Mouse (Mus musculus) kidney, postnatal 0 days (tissue): ENCODE results near the gene Fcgr2b. TPM values are rescaled to one million over a fixed set of nuclear protein-coding genes. Genes with fewer than 3 reads are reported as not detected.
"Not testable (repeated sequence)": the region's sequence is repeated elsewhere in the genome, so short reads cannot be mapped to it uniquely, and the experiment has no call there.

Experiments
- ATAC-seq: fragments of 200-750 bp; cut with Nextera tagmentation; replicated peaks from 2 replicates; pipeline ENCODE4 v1.8.0; 2017; ENCODE audit warnings: low read depth, moderate number of reproducible peaks, moderate TSS enrichment, moderate library complexity; ENCODE audit not compliant: low FRiP score
- DNase-seq: peaks from one replicate; pipeline ENCODE4 v3.0.0-alpha.2; 2016; ENCODE audit warnings: low spot score
- H3K27ac ChIP-seq: fragments of 300-500 bp; sonication (generic); 2 replicates; pipeline ENCODE4 v1.5.1; 2014; ENCODE audit warnings: mild to moderate bottlenecking
- H3K27me3 ChIP-seq: fragments of 300-500 bp; sonication (generic); 2 replicates; pipeline ENCODE4 v1.6.1; 2014; ENCODE audit warnings: low read length, mixed read lengths; ENCODE audit not compliant: insufficient read depth
- H3K36me3 ChIP-seq: fragments of 300-500 bp; sonication (generic); 2 replicates; pipeline ENCODE4 v1.6.1; 2014; ENCODE audit warnings: low read length, mixed read lengths; ENCODE audit not compliant: insufficient read depth
- H3K4me1 ChIP-seq: fragments of 300-500 bp; sonication (generic); replicated peaks from 2 replicates; pipeline ENCODE4 v1.6.1; 2014; ENCODE audit warnings: antibody characterized with exemption, low read length, mixed read lengths; ENCODE audit not compliant: insufficient read depth
- H3K4me2 ChIP-seq: fragments of 300-500 bp; sonication (generic); 2 replicates; pipeline ENCODE4 v1.6.1; 2014; ENCODE audit warnings: mild to moderate bottlenecking, low read length, moderate library complexity, mixed read lengths
- H3K4me3 ChIP-seq: fragments of 300-500 bp; sonication (generic); replicated peaks from 2 replicates; pipeline ENCODE4 v1.5.1; 2014; ENCODE audit warnings: low read depth, low read length
- H3K9ac ChIP-seq: fragments of 300-500 bp; sonication (generic); 2 replicates; pipeline ENCODE4 v1.6.1; 2014; ENCODE audit warnings: low read depth, low read length
- H3K9me3 ChIP-seq: fragments of 300-500 bp; sonication (generic); replicated peaks from 2 replicates; pipeline ENCODE4 v1.6.1; 2016; ENCODE audit warnings: low read length, inconsistent platforms, mixed read lengths
- CTCF ChIP-seq: IDR thresholded peaks from 2 replicates; pipeline ENCODE4 v1.5.1; 2016; ENCODE audit warnings: antibody characterized with exemption, low read depth, mild to moderate bottlenecking, moderate library complexity
- WGBS: fragments of 180-500 bp; shearing (Covaris S2); extraction: QIAGEN DNeasy Blood & Tissue Kit; methylation state at CpG from one replicate; pipeline ENCODE4 v1.1.7; 2014; 5-methylcytosine and 5-hydroxymethylcytosine counted together
- polyA plus RNA-seq: library from polyadenylated mRNA; unstranded; fragments of >200 nt; fragmentation: Nextera tagmentation; extraction: Ambion mirVana; gene quantifications from 2 replicates; pipeline ENCODE4 v1.2.1, GENCODE M21; 2015

The Fcgr2b gene
- polyA plus RNA-seq, 1 experiment from 2014 or later: 8.0 TPM

DNA sequence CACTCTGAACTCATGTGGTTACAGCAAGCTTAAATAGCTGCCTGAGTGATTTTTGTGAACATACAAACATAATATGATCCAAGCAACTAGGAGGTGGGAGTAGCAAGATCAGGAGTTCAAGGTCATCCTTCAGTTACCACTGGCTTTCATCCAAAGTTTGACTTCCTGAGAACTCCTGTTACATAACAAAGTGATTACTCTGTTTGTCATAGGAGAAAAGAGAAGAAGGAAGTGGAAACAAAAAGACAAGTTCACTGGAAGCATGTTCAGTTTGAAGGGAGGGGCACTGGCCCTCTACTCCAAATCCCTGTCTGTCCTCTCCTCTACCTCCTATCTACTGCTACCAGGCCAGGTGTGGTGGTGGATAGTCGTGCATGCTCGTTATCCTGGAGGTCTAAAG, 16.6 kb downstream of the Fcgr2b start:
- DNase-seq: peak; percentile 60
- no peak for TF ChIP-seq CTCF
- Histone ChIP-seq H3K4me1 (0 out of 2 replicates have a peak, but pooled peaks cover 5% of the 10 kb centered on the region), H3K9me3 (no peaks in the 10 kb centered on the region), H3K4me2 (no peak overlapping the region), H3K9ac (no peak overlapping the region), H3K27me3 (no peaks in the 10 kb centered on the region), H3K4me3 (no peak overlapping the region), H3K36me3 (no peaks in the 10 kb centered on the region), H3K27ac (no peak overlapping the region)
- 40% methylated on average over 2 of the region's 2 CpGs for WGBS
- no peak for ATAC-seq

DNA sequence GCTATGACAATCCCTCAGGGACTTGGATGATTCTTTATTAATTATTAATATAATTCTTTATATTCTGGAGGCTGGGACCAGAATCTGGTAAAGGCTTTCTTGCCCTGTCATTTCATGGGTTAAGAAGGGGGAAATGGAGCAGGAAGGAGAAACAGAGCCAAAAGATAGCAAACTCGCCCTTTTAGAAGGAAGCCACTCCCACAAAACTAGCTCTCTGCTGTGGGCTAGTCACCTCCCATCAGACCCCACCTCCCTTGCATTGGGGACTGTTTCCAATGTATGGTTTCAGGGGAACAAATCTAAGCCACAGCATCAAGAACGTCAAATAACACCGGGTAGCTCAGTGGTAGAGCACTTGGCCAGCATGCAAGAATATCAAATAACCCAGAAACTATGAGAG, 18.1 kb downstream of the Fcgr2b start:
- Histone ChIP-seq H3K27me3 (no peaks in the 10 kb centered on the region), H3K36me3 (no peaks in the 10 kb centered on the region), H3K9me3 (no peaks in the 10 kb centered on the region), H3K4me1 (0 out of 2 replicates have a peak, but pooled peaks cover 5% of the 10 kb centered on the region), H3K4me2 (no peak overlapping the region), H3K9ac (no peak overlapping the region), H3K4me3 (no peak overlapping the region), H3K27ac (no peak overlapping the region)
- DNase-seq: no peak
- TF ChIP-seq CTCF: no peak
- 61% methylated on average over 3 of the region's 3 CpGs for WGBS
- no peak for ATAC-seq

DNA sequence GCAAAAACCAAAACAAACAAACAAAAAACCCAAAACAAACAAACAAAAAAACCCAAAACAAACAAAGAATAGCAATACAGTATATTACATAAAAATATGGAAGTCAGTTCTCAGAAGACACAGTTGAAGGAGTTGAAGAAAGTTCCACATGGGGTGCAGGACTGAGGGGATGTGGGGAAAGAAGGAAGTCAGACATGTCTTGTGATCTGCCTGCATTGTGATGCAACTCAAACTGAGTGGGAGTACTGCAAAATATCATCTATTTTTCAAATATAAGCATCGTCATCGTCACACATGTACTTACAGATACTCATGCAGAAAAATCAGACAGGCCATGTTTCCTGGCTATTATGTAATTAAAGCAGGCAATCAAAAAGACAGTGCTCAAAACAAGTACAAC, 23.2 kb downstream of the Fcgr2b start:
- Histone ChIP-seq H3K9me3 (no peaks in the 10 kb centered on the region), H3K4me2 (no peak overlapping the region), H3K27ac (no peak overlapping the region), H3K4me1 (no peaks in the 10 kb centered on the region), H3K36me3 (no peaks in the 10 kb centered on the region), H3K9ac (no peak overlapping the region), H3K27me3 (no peaks in the 10 kb centered on the region), H3K4me3 (no peak overlapping the region)
- DNase-seq (no peak), ATAC-seq (no peak)
- 81% methylated on average over 2 of the region's 2 CpGs for WGBS
- TF ChIP-seq CTCF: no peak

DNA sequence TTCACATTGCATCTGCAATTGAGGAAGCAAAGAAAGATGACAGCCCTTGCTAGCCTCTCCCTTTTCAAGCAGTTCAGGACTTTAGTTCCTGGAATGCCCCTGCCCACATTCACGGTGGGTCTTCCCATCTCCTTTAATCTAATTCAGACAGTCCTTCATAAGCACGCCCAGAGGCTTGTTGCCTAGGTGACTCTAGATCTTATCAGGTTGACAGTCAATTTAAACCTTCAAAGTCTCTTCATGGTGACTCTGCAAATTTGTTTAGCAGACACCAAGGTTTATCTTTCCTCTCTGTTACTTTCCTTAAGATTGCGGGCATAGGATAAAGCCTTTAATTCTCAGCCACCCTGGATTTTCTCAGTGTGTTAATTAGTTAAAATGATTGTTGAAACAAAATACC, 25.6 kb downstream of the Fcgr2b start:
- TF ChIP-seq CTCF: no peak
- Histone ChIP-seq H3K27me3 (no peaks in the 10 kb centered on the region), H3K9ac (no peak overlapping the region), H3K9me3 (no peaks in the 10 kb centered on the region), H3K4me3 (no peak overlapping the region), H3K36me3 (no peaks in the 10 kb centered on the region), H3K4me2 (no peak overlapping the region), H3K27ac (no peak overlapping the region), H3K4me1 (no peaks in the 10 kb centered on the region)
- ATAC-seq (no peak), DNase-seq (no peak)
- 38% methylated on average over 3 of the region's 3 CpGs for WGBS

DNA sequence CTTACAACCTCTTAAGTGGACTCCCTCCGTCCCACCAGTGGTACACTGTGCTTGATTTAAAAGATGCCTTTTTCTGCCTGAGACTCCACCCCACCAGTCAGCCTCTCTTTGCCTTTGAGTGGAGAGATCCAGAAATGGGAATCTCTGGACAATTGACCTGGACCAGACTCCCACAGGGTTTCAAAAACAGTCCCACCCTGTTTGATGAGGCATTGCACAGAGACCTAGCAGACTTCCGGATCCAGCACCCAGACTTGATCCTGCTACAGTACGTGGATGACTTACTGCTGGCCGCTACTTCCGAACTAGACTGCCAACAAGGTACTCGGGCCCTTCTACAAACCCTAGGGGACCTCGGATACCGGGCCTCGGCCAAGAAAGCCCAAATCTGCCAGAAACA, 31.4 kb downstream of the Fcgr2b start:
- H3K36me3 ChIP-seq, ATAC-seq, H3K27ac ChIP-seq, H3K4me1 ChIP-seq, H3K27me3 ChIP-seq, H3K4me3 ChIP-seq, H3K9ac ChIP-seq, DNase-seq, H3K4me2 ChIP-seq, H3K9me3 ChIP-seq: not testable (repeated sequence)
- WGBS: 100% methylated on average over 6 of the region's 9 CpGs

DNA sequence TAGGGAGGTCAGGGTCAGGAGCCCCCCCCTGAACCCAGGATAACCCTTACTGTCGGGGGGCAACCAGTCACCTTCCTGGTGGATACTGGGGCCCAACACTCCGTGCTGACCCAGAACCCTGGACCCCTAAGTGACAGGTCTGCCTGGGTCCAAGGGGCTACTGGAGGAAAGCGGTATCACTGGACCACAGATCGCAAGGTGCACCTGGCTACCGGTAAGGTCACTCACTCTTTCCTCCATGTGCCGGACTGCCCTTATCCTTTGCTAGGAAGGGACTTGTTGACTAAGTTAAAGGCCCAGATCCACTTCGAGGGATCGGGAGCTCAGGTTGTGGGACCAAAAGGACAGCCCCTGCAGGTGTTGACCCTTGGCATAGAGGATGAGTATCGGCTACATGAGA, 32.2 kb downstream of the Fcgr2b start:
- H3K4me1 ChIP-seq, H3K9me3 ChIP-seq, H3K27me3 ChIP-seq, H3K4me3 ChIP-seq, H3K4me2 ChIP-seq, H3K27ac ChIP-seq, DNase-seq, H3K36me3 ChIP-seq, H3K9ac ChIP-seq, ATAC-seq: not testable (repeated sequence)
- WGBS: 95% methylated on average over 9 of the region's 9 CpGs

DNA sequence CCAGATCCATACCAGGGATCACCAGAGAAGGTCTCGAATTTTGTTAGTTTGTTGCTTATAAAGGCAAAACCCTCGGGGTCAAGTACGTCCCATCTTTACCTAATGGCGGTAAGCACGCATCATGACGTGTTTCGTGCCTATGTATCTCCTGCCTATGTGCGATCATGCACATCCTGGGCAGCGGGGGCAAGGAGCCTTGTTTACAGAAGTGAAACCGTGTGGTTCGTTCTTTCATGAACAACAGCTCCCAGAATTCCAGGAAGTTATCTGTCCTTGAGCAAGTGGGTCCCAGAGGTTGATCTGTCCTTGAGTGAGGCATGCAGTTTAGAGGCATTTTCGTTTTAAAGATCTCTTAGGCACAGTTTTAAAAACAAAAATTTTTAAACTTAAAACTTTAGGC, 37.1 kb downstream of the Fcgr2b start:
- H3K9me3 ChIP-seq: no peaks in the 10 kb centered on the region
- H3K27ac ChIP-seq: no peak overlapping the region
- DNase-seq: no peak
- H3K4me2 ChIP-seq: no peak overlapping the region
- H3K27me3 ChIP-seq: no peaks in the 10 kb centered on the region
- H3K4me3 ChIP-seq: no peak overlapping the region
- no peak for TF ChIP-seq CTCF
- H3K9ac ChIP-seq: no peak overlapping the region
- H3K4me1 ChIP-seq: no peaks in the 10 kb centered on the region
- no peaks in the 10 kb centered on the region for H3K36me3 ChIP-seq
- WGBS: 74% methylated on average over 12 of the region's 12 CpGs
- no peak for ATAC-seq
